Mouse (Mus musculus): ENCODE data around the gene Mansc1. TPM values are rescaled to one million over a fixed set of nuclear protein-coding genes. Genes with fewer than 3 reads are reported as not detected.
A peak's percentile ranks its signal among the peaks of the same experiment; 100 is the strongest.

The Mansc1 gene
- polyA plus RNA-seq, 1 experiment from 2014 or later = 1.6 TPM

DNA sequence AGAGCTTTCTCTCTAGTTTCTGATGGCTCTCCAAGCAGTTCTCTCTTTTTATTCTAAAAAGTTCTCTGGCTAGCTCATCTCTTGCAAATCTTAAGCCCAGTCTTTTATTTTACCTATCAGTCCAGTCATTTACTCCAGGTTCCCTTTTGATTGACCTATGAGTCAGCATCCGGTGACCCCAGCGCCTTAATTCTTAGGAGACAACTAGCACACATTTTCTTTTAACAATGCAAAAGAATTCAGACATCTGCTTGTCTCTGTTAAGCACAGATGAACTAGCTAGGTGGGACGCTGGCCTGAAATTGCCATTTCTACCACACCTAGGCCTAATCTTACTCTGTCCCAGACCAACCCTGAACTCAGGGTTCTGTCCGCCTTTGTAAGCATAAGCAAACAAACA, 52.8 kb downstream of the Mansc1 start:
- no peak for ATAC-seq
- 91% methylated on average over 4 of the region's 4 CpGs for WGBS (ENCODE audit: insufficient replicate concordance)

DNA sequence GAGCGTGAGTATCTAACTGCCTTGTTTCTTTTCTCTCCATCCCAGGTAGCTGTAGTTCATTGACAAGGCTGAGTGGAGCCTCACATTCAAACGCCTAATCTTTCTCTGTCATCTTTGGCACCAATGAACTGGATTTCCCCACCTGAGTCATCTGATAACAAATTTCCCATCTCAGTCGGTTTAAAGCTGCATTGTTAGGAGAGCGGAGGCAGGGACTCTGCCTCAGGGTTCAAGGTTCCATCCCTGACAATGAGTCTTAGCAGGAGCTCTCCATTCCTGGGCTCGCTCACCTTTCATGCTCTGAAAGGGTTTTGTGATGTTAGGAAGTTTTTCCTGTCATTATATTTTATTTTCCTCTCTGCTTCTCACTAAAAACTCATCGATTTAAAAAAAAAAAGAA, 54.2 kb downstream of the Mansc1 start:
- Histone ChIP-seq H3K4me2 (ENCODE audit: low read depth, low read length) (no peak overlapping the region), H3K9me3 (ENCODE audit: low read length) (no peaks in the 10 kb centered on the region), H3K36me3 (replicated peaks; ENCODE audit: insufficient read depth, low read length) (no peaks in the 10 kb centered on the region), H3K4me1 (ENCODE audit: insufficient read depth) (peaks cover 4% of the 10 kb centered on the region; the same call in 1 of the 2 replicates), H3K4me3 (ENCODE audit: low read depth, low read length) (no peak overlapping the region), H3K27ac (ENCODE audit: low read depth) (no peak overlapping the region), H3K27me3 (ENCODE audit: insufficient read depth, low read length) (no peaks in the 10 kb centered on the region), H3K9ac (replicated peaks) (no peak overlapping the region)
- DNase-seq = no peak
- 63% methylated on average over 6 of the region's 6 CpGs for WGBS (ENCODE audit: insufficient replicate concordance)
- TF ChIP-seq CTCF (IDR thresholded peaks at IDR 0.05; ENCODE audit: low read depth) (no peak), EP300 (IDR thresholded peaks at IDR 0.05; ENCODE audit: low read depth) (no peak)
- no peak for ATAC-seq

More for the DNA sequence above, 52.8 kb downstream of the Mansc1 start:
- H3K9ac ChIP-seq (replicated peaks) = no peak overlapping the region
- TF ChIP-seq CTCF (IDR thresholded peaks at IDR 0.05; ENCODE audit: low read depth) (no peak), EP300 (IDR thresholded peaks at IDR 0.05; ENCODE audit: low read depth) (no peak)
- H3K9me3 ChIP-seq (ENCODE audit: low read length) = no peaks in the 10 kb centered on the region
- DNase-seq = no peak
- no peaks in the 10 kb centered on the region for H3K36me3 ChIP-seq (replicated peaks; ENCODE audit: insufficient read depth, low read length)
- H3K27ac ChIP-seq (ENCODE audit: low read depth) = no peak overlapping the region
- H3K4me2 ChIP-seq (ENCODE audit: low read depth, low read length) = no peak overlapping the region
- no peaks in the 10 kb centered on the region for H3K27me3 ChIP-seq (ENCODE audit: insufficient read depth, low read length)
- H3K4me3 ChIP-seq (ENCODE audit: low read depth, low read length) = no peak overlapping the region
- H3K4me1 ChIP-seq (ENCODE audit: insufficient read depth) = peaks cover 4% of the 10 kb centered on the region; the same call in 1 of the 2 replicates

DNA sequence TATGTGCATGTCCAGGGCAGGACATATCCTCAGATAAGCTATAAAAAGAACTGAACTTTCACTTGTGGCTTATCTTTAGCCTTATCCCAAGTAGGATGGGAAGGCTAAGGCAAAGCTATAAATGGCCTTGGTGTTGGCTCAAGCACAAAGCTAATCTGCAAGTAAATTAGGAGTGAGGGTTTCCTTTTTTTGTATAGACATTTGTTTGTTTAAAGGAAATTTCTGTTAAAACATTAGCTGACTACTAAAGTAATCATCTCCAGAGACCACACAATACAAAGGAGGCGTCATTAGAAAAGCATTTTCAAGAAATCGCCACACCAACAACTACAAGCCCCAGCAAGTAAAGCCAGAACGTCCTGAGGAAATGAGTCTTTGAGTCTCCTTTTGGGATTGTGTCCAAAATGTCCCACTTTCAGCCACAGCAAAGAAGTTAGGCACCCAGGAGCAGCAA, 57.0 kb downstream of the Mansc1 start:
- H3K4me2 ChIP-seq (ENCODE audit: low read depth, low read length) = no peak overlapping the region
- H3K4me1 ChIP-seq (ENCODE audit: insufficient read depth) = peaks cover 4% of the 10 kb centered on the region; the same call in 1 of the 2 replicates
- no peak for DNase-seq
- no peaks in the 10 kb centered on the region for H3K9me3 ChIP-seq (ENCODE audit: low read length)
- ATAC-seq = no peak
- WGBS (ENCODE audit: insufficient replicate concordance) = 51% methylated on average over 3 of the region's 3 CpGs
- no peak overlapping the region for H3K9ac ChIP-seq (replicated peaks)
- no peak for TF ChIP-seq CTCF (IDR thresholded peaks at IDR 0.05; ENCODE audit: low read depth)
- no peak for TF ChIP-seq EP300 (IDR thresholded peaks at IDR 0.05; ENCODE audit: low read depth)
- no peaks in the 10 kb centered on the region for H3K27me3 ChIP-seq (ENCODE audit: insufficient read depth, low read length)
- no peak overlapping the region for H3K4me3 ChIP-seq (ENCODE audit: low read depth, low read length)
- no peaks in the 10 kb centered on the region for H3K36me3 ChIP-seq (replicated peaks; ENCODE audit: insufficient read depth, low read length)
- no peak overlapping the region for H3K27ac ChIP-seq (ENCODE audit: low read depth)

DNA sequence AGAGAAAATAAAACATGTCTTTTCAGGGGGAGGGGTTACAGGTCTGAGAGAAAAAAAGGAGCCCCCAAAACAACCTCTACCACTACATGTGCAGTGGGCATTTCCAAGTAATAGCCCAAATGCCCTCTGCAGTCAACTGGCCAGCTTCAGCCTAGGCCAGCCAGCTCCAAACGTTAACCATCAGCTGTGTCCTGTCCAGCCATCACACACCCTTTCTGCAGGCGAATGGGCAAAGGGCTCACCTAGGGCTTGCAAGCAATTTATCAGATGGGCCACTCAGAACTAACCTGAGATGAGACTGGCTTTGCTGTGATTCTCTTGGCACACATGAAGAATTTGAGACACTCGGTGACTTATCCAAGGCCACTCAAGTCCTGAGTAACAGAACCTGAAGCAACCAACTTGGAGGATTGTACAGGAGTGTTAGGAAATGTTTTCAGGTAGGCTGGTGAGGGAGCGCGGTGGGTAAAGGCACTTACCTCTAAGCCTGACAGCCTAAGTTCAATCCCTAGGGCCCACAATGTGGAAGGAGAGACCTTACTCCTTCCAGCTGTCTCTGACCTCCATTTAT, 64.2 kb downstream of the Mansc1 start:
- 71% methylated on average over 5 of the region's 5 CpGs for WGBS (ENCODE audit: insufficient replicate concordance)

DNA sequence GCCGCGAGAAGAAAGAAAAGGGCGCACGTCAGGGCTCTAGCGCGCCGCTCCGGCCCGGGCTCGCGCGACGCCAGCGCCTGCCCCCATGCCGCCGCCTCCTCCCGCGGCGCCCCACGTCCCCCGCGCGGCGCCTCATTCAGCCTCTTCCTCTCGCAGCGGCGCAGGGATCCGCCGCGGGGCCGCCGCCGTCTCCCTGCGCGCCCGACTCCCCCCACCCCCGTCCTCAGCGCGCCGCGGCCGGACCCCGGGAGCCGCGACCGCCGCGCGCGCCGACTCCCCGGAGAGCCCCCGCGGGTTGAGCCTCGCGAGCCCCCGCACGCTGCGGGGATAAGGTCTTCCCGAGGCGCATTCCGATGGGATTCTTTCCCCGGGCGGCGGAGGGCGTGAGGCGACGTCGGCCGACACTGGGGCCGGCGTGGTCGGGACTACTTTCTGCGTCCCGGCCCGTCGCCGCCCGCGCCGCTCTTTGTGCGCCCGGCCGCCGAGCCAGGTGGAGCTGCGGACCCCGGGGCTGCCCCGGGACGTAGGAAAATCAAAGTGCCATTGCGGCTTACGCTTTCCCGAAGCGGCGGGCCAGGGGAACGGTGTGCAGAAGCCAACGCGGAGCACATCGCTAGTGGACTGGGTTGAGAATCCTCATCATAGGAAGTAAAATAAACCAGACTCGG, 65.3 kb downstream of the Mansc1 start, which contains the start of gene Lrp6:
TSS of gene Lrp6 (minus strand) at position 148 of the 668 bp plus-strand sequence.
- TF ChIP-seq CTCF (IDR thresholded peaks at IDR 0.05; ENCODE audit: low read depth) (no peak), EP300 (IDR thresholded peaks at IDR 0.05; ENCODE audit: low read depth) (no peak)
- DNase-seq (peak; percentile 88), ATAC-seq (peak; percentile 91)
- Histone ChIP-seq H3K27me3 (ENCODE audit: insufficient read depth, low read length) (no peaks in the 10 kb centered on the region), H3K4me3 (ENCODE audit: low read depth, low read length) (peak within 1 kb of the TSS; percentile 88), H3K36me3 (replicated peaks; ENCODE audit: insufficient read depth, low read length) (no peaks in the 10 kb centered on the region), H3K9ac (replicated peaks) (peak within 1 kb of the TSS; percentile 97), H3K4me2 (ENCODE audit: low read depth, low read length) (peak within 1 kb of the TSS; percentile 89), H3K9me3 (ENCODE audit: low read length) (no peaks in the 10 kb centered on the region), H3K27ac (ENCODE audit: low read depth) (peak within 1 kb of the TSS; percentile 94), H3K4me1 (ENCODE audit: insufficient read depth) (peaks cover 5% of the 10 kb centered on the region)
- WGBS (ENCODE audit: insufficient replicate concordance) = 2% methylated on average over 71 of the region's 99 CpGs

More for the DNA sequence above, 64.2 kb downstream of the Mansc1 start:
- Histone ChIP-seq H3K4me2 (ENCODE audit: low read depth, low read length) (no peak overlapping the region), H3K9me3 (ENCODE audit: low read length) (no peaks in the 10 kb centered on the region), H3K4me1 (ENCODE audit: insufficient read depth) (no peaks in the 10 kb centered on the region), H3K27ac (ENCODE audit: low read depth) (no peak overlapping the region), H3K4me3 (ENCODE audit: low read depth, low read length) (no peak overlapping the region), H3K36me3 (replicated peaks; ENCODE audit: insufficient read depth, low read length) (no peaks in the 10 kb centered on the region), H3K27me3 (ENCODE audit: insufficient read depth, low read length) (no peaks in the 10 kb centered on the region), H3K9ac (replicated peaks) (no peak overlapping the region)
- DNase-seq (no peak), ATAC-seq (no peak)
- TF ChIP-seq EP300 (IDR thresholded peaks at IDR 0.05; ENCODE audit: low read depth) = no peak
- TF ChIP-seq CTCF (IDR thresholded peaks at IDR 0.05; ENCODE audit: low read depth) = no peak

DNA sequence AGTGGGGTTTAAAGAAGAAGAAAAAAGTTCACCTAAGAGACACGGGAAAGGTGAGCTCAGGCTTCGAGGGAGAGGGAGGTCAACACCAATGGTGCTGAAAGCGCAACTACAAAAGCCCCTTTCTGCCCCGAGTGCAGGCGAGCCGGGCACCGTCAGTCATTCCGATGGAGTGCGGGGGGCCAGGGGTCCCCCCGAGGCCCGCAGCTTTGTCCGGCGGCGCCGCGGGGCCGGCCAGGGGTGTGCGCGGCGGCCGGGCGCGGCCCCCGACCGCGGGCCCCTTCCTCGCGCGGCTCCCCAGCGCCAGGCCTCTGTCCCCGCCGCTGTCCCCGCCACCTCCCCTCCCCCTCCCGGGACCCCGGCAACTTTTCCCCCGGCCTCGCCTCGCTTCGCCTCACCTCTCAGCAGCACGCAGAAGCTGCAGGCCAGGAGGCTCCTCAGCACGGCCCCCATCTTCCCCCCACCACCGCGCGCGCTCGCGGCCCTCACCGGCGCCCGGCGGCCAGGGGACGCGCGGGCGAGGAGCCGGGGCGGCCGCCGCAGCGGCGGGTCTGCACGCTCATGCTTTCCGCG, 66.0 kb downstream of the Mansc1 start:
- DNase-seq = no peak
- H3K9ac ChIP-seq (replicated peaks) = peak overlapping the region; percentile 97
- H3K27me3 ChIP-seq (ENCODE audit: insufficient read depth, low read length) = no peaks in the 10 kb centered on the region
- no peak for TF ChIP-seq CTCF (IDR thresholded peaks at IDR 0.05; ENCODE audit: low read depth)
- no peak for TF ChIP-seq EP300 (IDR thresholded peaks at IDR 0.05; ENCODE audit: low read depth)
- peak overlapping the region; percentile 94 for H3K27ac ChIP-seq (ENCODE audit: low read depth)
- H3K9me3 ChIP-seq (ENCODE audit: low read length) = no peaks in the 10 kb centered on the region
- peak overlapping the region; percentile 89 for H3K4me2 ChIP-seq (ENCODE audit: low read depth, low read length)
- peaks cover 6% of the 10 kb centered on the region for H3K4me1 ChIP-seq (ENCODE audit: insufficient read depth)
- under 1% methylated on average over 40 of the region's 64 CpGs for WGBS (ENCODE audit: insufficient replicate concordance)
- peak overlapping the region; percentile 88 for H3K4me3 ChIP-seq (ENCODE audit: low read depth, low read length)
- ATAC-seq = peak; percentile 24
- no peaks in the 10 kb centered on the region for H3K36me3 ChIP-seq (replicated peaks; ENCODE audit: insufficient read depth, low read length)
